Mouse (Mus musculus): Measurements from ENCODE around the gene Olfr410. TPM values are rescaled to one million over a fixed set of nuclear protein-coding genes. Genes with fewer than 3 reads are reported as not detected.

The Olfr410 gene
- polyA plus RNA-seq (2015; fragmentation: Nextera tagmentation; extraction: Ambion mirVana) = not detected in 2 replicates

- WGBS = 82% methylated on average over 6 of the region's 6 CpGs
- Histone ChIP-seq H3K27ac (no peak within 1 kb of the TSS), H3K9me3 (no peaks in the 10 kb centered on the region), H3K4me2 (no peak within 1 kb of the TSS), H3K4me3 (replicated peaks) (no peak within 1 kb of the TSS), H3K36me3 (no peaks in the 10 kb centered on the region), H3K9ac (no peak within 1 kb of the TSS), H3K4me1 (no peaks in the 10 kb centered on the region), H3K27me3 (replicated peaks) (no peaks in the 10 kb centered on the region)
- no peak for ATAC-seq (ENCODE audit: insufficient read depth, low FRiP score, low read depth)
Observed at GRCm38 (mm10) chr11:74337931-74338330, at the start of gene Olfr410. TSS of gene Olfr410 (minus strand) at chr11:74338031.

GRCm38 (mm10) chr11:74387203-74387602 is 49.4 kb upstream of the Olfr410 start:
- H3K4me1 ChIP-seq = 0 out of 2 replicates have a peak, but pooled peaks cover 9% of the 10 kb centered on the region
- H3K4me3 ChIP-seq (replicated peaks) = no peak overlapping the region
- H3K9ac ChIP-seq = no peak overlapping the region
- no peak for ATAC-seq (ENCODE audit: insufficient read depth, low FRiP score, low read depth)
- H3K27me3 ChIP-seq (replicated peaks) = no peaks in the 10 kb centered on the region
- H3K36me3 ChIP-seq = no peaks in the 10 kb centered on the region
- no peak overlapping the region for H3K4me2 ChIP-seq
- 74% methylated on average over 5 of the region's 5 CpGs for WGBS
- no peak overlapping the region for H3K27ac ChIP-seq
- no peaks in the 10 kb centered on the region for H3K9me3 ChIP-seq

GRCm38 (mm10) chr11:74385674-74386073 is 47.8 kb upstream of the Olfr410 start:
- Histone ChIP-seq H3K4me3 (replicated peaks) (no peak overlapping the region), H3K9me3 (no peaks in the 10 kb centered on the region), H3K9ac (no peak overlapping the region), H3K4me1 (0 out of 2 replicates have a peak, but pooled peaks cover 9% of the 10 kb centered on the region), H3K27me3 (replicated peaks) (no peaks in the 10 kb centered on the region), H3K36me3 (no peaks in the 10 kb centered on the region), H3K4me2 (no peak overlapping the region), H3K27ac (no peak overlapping the region)
- ATAC-seq (ENCODE audit: insufficient read depth, low FRiP score, low read depth) = peak; percentile 39
- 35% methylated on average over 9 of the region's 9 CpGs for WGBS

- no peak overlapping the region for H3K4me3 ChIP-seq (replicated peaks)
- 42% methylated on average over 4 of the region's 4 CpGs for WGBS
- H3K27ac ChIP-seq = no peak overlapping the region
- H3K4me1 ChIP-seq = no peaks in the 10 kb centered on the region
- ATAC-seq (ENCODE audit: insufficient read depth, low FRiP score, low read depth) = no peak
- H3K4me2 ChIP-seq = no peak overlapping the region
- H3K36me3 ChIP-seq = no peaks in the 10 kb centered on the region
- no peak overlapping the region for H3K9ac ChIP-seq
- H3K27me3 ChIP-seq (replicated peaks) = no peaks in the 10 kb centered on the region
- H3K9me3 ChIP-seq = no peaks in the 10 kb centered on the region
Observed at GRCm38 (mm10) chr11:74379166-74379873, 41.5 kb upstream of the Olfr410 start.

- no peak; the same call in 1 of the 2 replicates for ATAC-seq (ENCODE audit: insufficient read depth, low FRiP score, low read depth)
- WGBS = 65% methylated on average over 3 of the region's 3 CpGs
Observed at GRCm38 (mm10) chr11:74376847-74377246, 39.0 kb upstream of the Olfr410 start.

GRCm38 (mm10) chr11:74371393-74372100 is 33.7 kb upstream of the Olfr410 start:
- H3K27me3 ChIP-seq (replicated peaks) = 0 out of 2 replicates have a peak, but pooled peaks cover 3% of the 10 kb centered on the region
- H3K9ac ChIP-seq = no peak overlapping the region
- H3K27ac ChIP-seq = no peak overlapping the region
- no peaks in the 10 kb centered on the region for H3K9me3 ChIP-seq
- H3K4me3 ChIP-seq (replicated peaks) = no peak overlapping the region
- H3K4me1 ChIP-seq = no peaks in the 10 kb centered on the region
- ATAC-seq (ENCODE audit: insufficient read depth, low FRiP score, low read depth) = no peak
- no peak overlapping the region for H3K4me2 ChIP-seq
- no peaks in the 10 kb centered on the region for H3K36me3 ChIP-seq
- 13% methylated on average over 22 of the region's 22 CpGs for WGBS

More at GRCm38 (mm10) chr11:74376847-74377246, 39.0 kb upstream of the Olfr410 start:
- no peak overlapping the region for H3K27ac ChIP-seq
- H3K9me3 ChIP-seq = no peaks in the 10 kb centered on the region
- H3K4me1 ChIP-seq = no peaks in the 10 kb centered on the region
- H3K4me2 ChIP-seq = no peak overlapping the region
- no peak overlapping the region for H3K9ac ChIP-seq
- no peak overlapping the region for H3K4me3 ChIP-seq (replicated peaks)
- H3K27me3 ChIP-seq (replicated peaks) = no peaks in the 10 kb centered on the region
- H3K36me3 ChIP-seq = no peaks in the 10 kb centered on the region

GRCm38 (mm10) chr11:74361769-74362168 is 23.9 kb upstream of the Olfr410 start, which contains the start of gene Olfr412:
TSS of gene Olfr412 (plus strand) at chr11:74362069.
- Histone ChIP-seq H3K36me3 (no peaks in the 10 kb centered on the region), H3K4me3 (replicated peaks) (no peak within 1 kb of the TSS), H3K27me3 (replicated peaks) (no peaks in the 10 kb centered on the region), H3K9me3 (no peaks in the 10 kb centered on the region), H3K9ac (no peak within 1 kb of the TSS), H3K4me1 (no peaks in the 10 kb centered on the region), H3K27ac (no peak within 1 kb of the TSS), H3K4me2 (no peak within 1 kb of the TSS)
- 83% methylated on average over 1 of the region's 1 CpGs for WGBS
- ATAC-seq (ENCODE audit: insufficient read depth, low FRiP score, low read depth) = no peak

- no peak within 1 kb of the TSS for H3K9ac ChIP-seq
- H3K27ac ChIP-seq = no peak within 1 kb of the TSS
- H3K4me2 ChIP-seq = no peak within 1 kb of the TSS
- no peak for ATAC-seq (ENCODE audit: insufficient read depth, low FRiP score, low read depth)
- WGBS = 78% methylated on average over 3 of the region's 3 CpGs
- no peaks in the 10 kb centered on the region for H3K4me1 ChIP-seq
- H3K36me3 ChIP-seq = no peaks in the 10 kb centered on the region
- H3K27me3 ChIP-seq (replicated peaks) = no peaks in the 10 kb centered on the region
- no peak within 1 kb of the TSS for H3K4me3 ChIP-seq (replicated peaks)
- H3K9me3 ChIP-seq = no peaks in the 10 kb centered on the region
Observed at GRCm38 (mm10) chr11:74352550-74352949, 14.7 kb upstream of the Olfr410 start, which contains the start of gene Olfr411. TSS of gene Olfr411 (minus strand) at chr11:74352650.

- no peaks in the 10 kb centered on the region for H3K36me3 ChIP-seq
Observed at GRCm38 (mm10) chr11:74328781-74329180, 9.1 kb downstream of the Olfr410 start.

GRCm38 (mm10) chr11:74326044-74326443 is 11.8 kb downstream of the Olfr410 start:
- Histone ChIP-seq H3K36me3 (no peaks in the 10 kb centered on the region), H3K4me2 (no peak overlapping the region), H3K4me3 (replicated peaks) (no peak overlapping the region), H3K27ac (no peak overlapping the region), H3K9ac (no peak overlapping the region), H3K9me3 (no peaks in the 10 kb centered on the region), H3K27me3 (replicated peaks) (no peaks in the 10 kb centered on the region), H3K4me1 (no peaks in the 10 kb centered on the region)
- 75% methylated on average over 2 of the region's 2 CpGs for WGBS
- ATAC-seq (ENCODE audit: insufficient read depth, low FRiP score, low read depth) = no peak

More at GRCm38 (mm10) chr11:74328781-74329180, 9.1 kb downstream of the Olfr410 start:
- Histone ChIP-seq H3K4me1 (no peaks in the 10 kb centered on the region), H3K4me3 (replicated peaks) (no peak overlapping the region), H3K27me3 (replicated peaks) (no peaks in the 10 kb centered on the region), H3K9ac (no peak overlapping the region), H3K27ac (no peak overlapping the region), H3K9me3 (no peaks in the 10 kb centered on the region), H3K4me2 (no peak overlapping the region)
- ATAC-seq (ENCODE audit: insufficient read depth, low FRiP score, low read depth) = no peak

GRCm38 (mm10) chr11:74287256-74287655 is 50.6 kb downstream of the Olfr410 start:
- H3K27me3 ChIP-seq (replicated peaks) = no peaks in the 10 kb centered on the region
- H3K4me3 ChIP-seq (replicated peaks) = no peak overlapping the region
- H3K36me3 ChIP-seq = no peaks in the 10 kb centered on the region
- no peak overlapping the region for H3K9ac ChIP-seq
- WGBS = 75% methylated on average over 2 of the region's 2 CpGs
- no peaks in the 10 kb centered on the region for H3K9me3 ChIP-seq
- no peak overlapping the region for H3K4me2 ChIP-seq
- H3K4me1 ChIP-seq = no peaks in the 10 kb centered on the region
- no peak overlapping the region for H3K27ac ChIP-seq
- ATAC-seq (ENCODE audit: insufficient read depth, low FRiP score, low read depth) = no peak

GRCm38 (mm10) chr11:74283436-74283835 is 54.4 kb downstream of the Olfr410 start, which contains the start of gene Olfr59:
TSS of gene Olfr59 (plus strand) at chr11:74283736.
- Histone ChIP-seq H3K4me2 (no peak within 1 kb of the TSS), H3K4me1 (no peaks in the 10 kb centered on the region), H3K9ac (no peak within 1 kb of the TSS), H3K9me3 (no peaks in the 10 kb centered on the region), H3K4me3 (replicated peaks) (no peak within 1 kb of the TSS), H3K27ac (no peak within 1 kb of the TSS), H3K36me3 (no peaks in the 10 kb centered on the region), H3K27me3 (replicated peaks) (no peaks in the 10 kb centered on the region)
- ATAC-seq (ENCODE audit: insufficient read depth, low FRiP score, low read depth) = no peak
- WGBS = 45% methylated on average over 2 of the region's 2 CpGs

Data from stomach, embryonic 15.5 days (tissue).